Mouse (Mus musculus): ENCODE data around the gene Necab2.
A peak's percentile ranks its signal among the peaks of the same experiment; 100 is the strongest.

Gene Necab2

GRCm38 (mm10) chr8:119428350-119428740, 18.2 kb upstream of the Necab2 start:
- DNase-seq (ENCODE audit: low spot score in 2 of 2): no peak

- no peak for DNase-seq (ENCODE audit: low spot score in 2 of 2)
Observed at GRCm38 (mm10) chr8:119428766-119429327, 17.7 kb upstream of the Necab2 start.

GRCm38 (mm10) chr8:119429552-119429951, 17.0 kb upstream of the Necab2 start:
- DNase-seq (ENCODE audit: low spot score in 2 of 2): no peak

- DNase-seq (ENCODE audit: low spot score in 2 of 2): no peak
Observed at GRCm38 (mm10) chr8:119430250-119430649, 16.3 kb upstream of the Necab2 start.

- DNase-seq (ENCODE audit: low spot score in 2 of 2): no peak
Observed at GRCm38 (mm10) chr8:119430690-119431089, 15.8 kb upstream of the Necab2 start.

- DNase-seq (ENCODE audit: low spot score in 2 of 2): no peak
Observed at GRCm38 (mm10) chr8:119432372-119432771, 14.1 kb upstream of the Necab2 start.

- DNase-seq (ENCODE audit: low spot score in 2 of 2): no peak
Observed at GRCm38 (mm10) chr8:119433582-119434174, 12.8 kb upstream of the Necab2 start, which contains the start of gene Osgin1. TSS of gene Osgin1 (plus strand) at chr8:119434124.

- no peak for DNase-seq (ENCODE audit: low spot score in 2 of 2)
Observed at GRCm38 (mm10) chr8:119434569-119434968, 11.9 kb upstream of the Necab2 start.

- no peak for DNase-seq (ENCODE audit: low spot score in 2 of 2)
Observed at GRCm38 (mm10) chr8:119435527-119435926, 11.0 kb upstream of the Necab2 start.

- no peak for DNase-seq (ENCODE audit: low spot score in 2 of 2)
Observed at GRCm38 (mm10) chr8:119436331-119436730, 10.2 kb upstream of the Necab2 start.

- peak; percentile 61 to 73 for DNase-seq (ENCODE audit: low spot score in 2 of 2)
Observed at GRCm38 (mm10) chr8:119436933-119437332, 9.6 kb upstream of the Necab2 start.

- DNase-seq (ENCODE audit: low spot score in 2 of 2): no peak
Observed at GRCm38 (mm10) chr8:119437506-119437905, 9.0 kb upstream of the Necab2 start.

GRCm38 (mm10) chr8:119438876-119439275, 7.6 kb upstream of the Necab2 start:
- DNase-seq (ENCODE audit: low spot score in 2 of 2): no peak

- no peak for DNase-seq (ENCODE audit: low spot score in 2 of 2)
Observed at GRCm38 (mm10) chr8:119439424-119439823, 7.1 kb upstream of the Necab2 start.

- no peak for DNase-seq (ENCODE audit: low spot score in 2 of 2)
Observed at GRCm38 (mm10) chr8:119439893-119440249, 6.6 kb upstream of the Necab2 start.

- peak; percentile 32 to 33 for DNase-seq (ENCODE audit: low spot score in 2 of 2)
Observed at GRCm38 (mm10) chr8:119440250-119440951, 6.1 kb upstream of the Necab2 start.

- no peak for DNase-seq (ENCODE audit: low spot score in 2 of 2)
Observed at GRCm38 (mm10) chr8:119440952-119441270, 5.6 kb upstream of the Necab2 start.

GRCm38 (mm10) chr8:119442013-119442412, 4.5 kb upstream of the Necab2 start:
- DNase-seq (ENCODE audit: low spot score in 2 of 2): no peak

GRCm38 (mm10) chr8:119442970-119443369, 3.5 kb upstream of the Necab2 start:
- no peak for DNase-seq (ENCODE audit: low spot score in 2 of 2)

GRCm38 (mm10) chr8:119446990-119447780, 666 bp downstream of the Necab2 start:
- DNase-seq (ENCODE audit: low spot score in 2 of 2): no peak

- no peak for DNase-seq (ENCODE audit: low spot score in 2 of 2)
Observed at GRCm38 (mm10) chr8:119447781-119448170, 1.3 kb downstream of the Necab2 start.

- DNase-seq (ENCODE audit: low spot score in 2 of 2): no peak
Observed at GRCm38 (mm10) chr8:119449627-119450026, 3.1 kb downstream of the Necab2 start.

GRCm38 (mm10) chr8:119451131-119451530, 4.6 kb downstream of the Necab2 start:
- no peak for DNase-seq (ENCODE audit: low spot score in 2 of 2)
